Mouse (Mus musculus): Measurements from ENCODE around the gene Atl1. TPM values are rescaled to one million over a fixed set of nuclear protein-coding genes. Genes with fewer than 3 reads are reported as not detected.

The Atl1 gene
- total and polyA plus RNA-seq, 3 experiments = 0.50 to 1.0 TPM; not detected in 1

GRCm38 (mm10) chr12:69881198-69881905 is 11.1 kb upstream of the Atl1 start:
- Histone ChIP-seq H3K4me1 (ENCODE audit: control insufficient read depth in 1 of 2, insufficient read depth in 2 of 2, low read length in 2 of 2) (0 out of 4 replicates have a peak, but pooled peaks cover 0 to 3% of the 10 kb centered on the region in 2 experiments), H3K9me3 (replicated peaks; ENCODE audit: insufficient read depth, low read length) (no peaks in the 10 kb centered on the region), H3K27ac (ENCODE audit: control insufficient read depth, low read depth, low read length) (no peak overlapping the region), H3K27me3 (ENCODE audit: control insufficient read depth in 1 of 2, insufficient read depth in 2 of 2, low read length in 2 of 2) (no peaks in the 10 kb centered on the region), H3K79me2 (ENCODE audit: control insufficient read depth, insufficient read depth, low read length, poor library complexity) (peaks cover 7% of the 10 kb centered on the region), H3K9ac (ENCODE audit: control insufficient read depth, low read depth, low read length, poor library complexity, severe bottlenecking) (no peak overlapping the region), H3K4me3 (ENCODE audit: control insufficient read depth in 1 of 2, insufficient read depth in 1 of 2, low read depth in 2 of 2, low read length in 2 of 2) (no peak overlapping the region), H3K36me3 (ENCODE audit: control insufficient read depth in 1 of 2, insufficient read depth in 2 of 2, low read length in 2 of 2) (peaks cover 0 to 3% of the 10 kb centered on the region in 2 experiments; a peak in 1 of 4 replicates)
- no peak for TF ChIP-seq ZC3H11A (IDR thresholded peaks at IDR 0.05; ENCODE audit: low read depth, low read length)
- no peak for TF ChIP-seq JUND (IDR thresholded peaks at IDR 0.05; ENCODE audit: low read depth, low read length)
- TF ChIP-seq CHD2 (IDR thresholded peaks at IDR 0.05; ENCODE audit: low read length) = no peak
- no peak for TF ChIP-seq MXI1 (IDR thresholded peaks at IDR 0.05; ENCODE audit: low read depth, low read length)
- no peak for DNase-seq (ENCODE audit: low read depth, low spot score)

- H3K4me3 ChIP-seq (ENCODE audit: control insufficient read depth in 1 of 2, insufficient read depth in 1 of 2, low read depth in 2 of 2, low read length in 2 of 2) = no peak overlapping the region
- H3K9me3 ChIP-seq (replicated peaks; ENCODE audit: insufficient read depth, low read length) = no peaks in the 10 kb centered on the region
- TF ChIP-seq EP300 (IDR thresholded peaks at IDR 0.05; ENCODE audit: low read depth in 1 of 2, low read length in 2 of 2) = no peak
- no peak for TF ChIP-seq ETS1 (IDR thresholded peaks at IDR 0.05; ENCODE audit: low read depth, low read length)
- no peak for TF ChIP-seq MEF2A (IDR thresholded peaks at IDR 0.05; ENCODE audit: extremely low read depth, insufficient replicate concordance, low read depth, low read length, poor library complexity, severe bottlenecking)
- TF ChIP-seq GATA1 (IDR thresholded peaks at IDR 0.05; ENCODE audit: low read depth, low read length) = no peak
- TF ChIP-seq MYB (IDR thresholded peaks at IDR 0.05; ENCODE audit: low read depth, low read length) = no peak
- no peak for TF ChIP-seq ZKSCAN1 (IDR thresholded peaks at IDR 0.05; ENCODE audit: low read depth, low read length)
- no peak for TF ChIP-seq POLR2AphosphoS5 (IDR thresholded peaks at IDR 0.05; ENCODE audit: borderline replicate concordance, low read depth, low read length)
- TF ChIP-seq UBTF (IDR thresholded peaks at IDR 0.05; ENCODE audit: borderline replicate concordance, insufficient read depth, low read depth, low read length) = no peak
- TF ChIP-seq MAZ (IDR thresholded peaks at IDR 0.05; ENCODE audit: low read depth, low read length) = no peak
- TF ChIP-seq USF1 (IDR thresholded peaks at IDR 0.05; ENCODE audit: low read depth, low read length) = no peak
- no peak for TF ChIP-seq CHD2 (IDR thresholded peaks at IDR 0.05; ENCODE audit: low read length)
- TF ChIP-seq POLR2AphosphoS2 (IDR thresholded peaks at IDR 0.05; ENCODE audit: low read length) = no peak
- TF ChIP-seq POLR2A (IDR thresholded peaks at IDR 0.05; ENCODE audit: control insufficient read depth in 1 of 2, insufficient read depth in 1 of 2, low read depth in 1 of 2, low read length in 2 of 2, poor library complexity in 1 of 2) = no peak
- TF ChIP-seq RCOR1 (IDR thresholded peaks at IDR 0.05; ENCODE audit: low read depth, low read length) = no peak
- no peak for TF ChIP-seq GABPA (IDR thresholded peaks at IDR 0.05; ENCODE audit: low read depth, low read length)
- no peak for TF ChIP-seq NELFE (IDR thresholded peaks at IDR 0.05; ENCODE audit: low read depth, low read length)
- H3K27me3 ChIP-seq (ENCODE audit: control insufficient read depth in 1 of 2, insufficient read depth in 2 of 2, low read length in 2 of 2) = no peaks in the 10 kb centered on the region
- H3K79me2 ChIP-seq (ENCODE audit: control insufficient read depth, insufficient read depth, low read length, poor library complexity) = peaks cover 9% of the 10 kb centered on the region; the same call in 1 of the 2 replicates
- DNase-seq (ENCODE audit: low read depth, low spot score) = no peak
- no peaks in the 10 kb centered on the region for H3K4me1 ChIP-seq (ENCODE audit: control insufficient read depth in 1 of 2, insufficient read depth in 2 of 2, low read length in 2 of 2)
- H3K36me3 ChIP-seq (ENCODE audit: control insufficient read depth in 1 of 2, insufficient read depth in 2 of 2, low read length in 2 of 2) = no peaks in the 10 kb centered on the region; a peak in 1 of 4 replicates
- no peak overlapping the region for H3K27ac ChIP-seq (ENCODE audit: control insufficient read depth, low read depth, low read length)
- no peak overlapping the region for H3K9ac ChIP-seq (ENCODE audit: control insufficient read depth, low read depth, low read length, poor library complexity, severe bottlenecking)
Measured at GRCm38 (mm10) chr12:69884053-69884452, 8.4 kb upstream of the Atl1 start.
